Mouse (Mus musculus): ENCODE data around the gene Trim23. TPM values are rescaled to one million over a fixed set of nuclear protein-coding genes. Genes with fewer than 3 reads are reported as not detected.

Gene Trim23
- polyA plus RNA-seq, 1 experiment from 2014 or later: 35.0 TPM

GRCm38 (mm10) chr13:104228384-104229066 is 49.9 kb downstream of the Trim23 start, which contains the start of the genes Cenpk and Ppwd1:
TSS of gene Cenpk (plus strand) at chr13:104228611.
TSS of gene Ppwd1 (minus strand) at chr13:104228843.
- peak; percentile 100 for ATAC-seq
- Histone ChIP-seq H3K27ac (ENCODE audit: low read depth, low read length) (peak within 1 kb of the TSS; percentile 93), H3K9ac (ENCODE audit: low read depth, low read length) (peak within 1 kb of the TSS; percentile 89), H3K9me3 (ENCODE audit: control insufficient read depth, low read length) (no peaks in the 10 kb centered on the region), H3K4me2 (ENCODE audit: low read length) (peak within 1 kb of the TSS; percentile 76), H3K4me1 (ENCODE audit: control insufficient read depth, insufficient read depth, low read depth, low read length) (peaks cover 12% of the 10 kb centered on the region), H3K27me3 (replicated peaks; ENCODE audit: control insufficient read depth, insufficient read depth, low read length) (no peaks in the 10 kb centered on the region), H3K36me3 (ENCODE audit: control insufficient read depth, insufficient read depth, low read length) (no peaks in the 10 kb centered on the region), H3K4me3 (ENCODE audit: low read length) (peak within 1 kb of the TSS; percentile 63)
- 0% methylated on average over 55 of the region's 55 CpGs for WGBS

GRCm38 (mm10) chr13:104229181-104229580 is 50.6 kb downstream of the Trim23 start:
- peak overlapping the region; percentile 73 for H3K9ac ChIP-seq (ENCODE audit: low read depth, low read length)
- WGBS: 8% methylated on average over 15 of the region's 15 CpGs
- H3K4me3 ChIP-seq (ENCODE audit: low read length): peak overlapping the region; percentile 63
- peak overlapping the region; percentile 71 for H3K4me2 ChIP-seq (ENCODE audit: low read length)
- H3K27ac ChIP-seq (ENCODE audit: low read depth, low read length): no peak overlapping the region
- H3K36me3 ChIP-seq (ENCODE audit: control insufficient read depth, insufficient read depth, low read length): no peaks in the 10 kb centered on the region
- H3K4me1 ChIP-seq (ENCODE audit: control insufficient read depth, insufficient read depth, low read depth, low read length): peaks cover 12% of the 10 kb centered on the region
- no peaks in the 10 kb centered on the region for H3K9me3 ChIP-seq (ENCODE audit: control insufficient read depth, low read length)
- H3K27me3 ChIP-seq (replicated peaks; ENCODE audit: control insufficient read depth, insufficient read depth, low read length): no peaks in the 10 kb centered on the region
- ATAC-seq: peak; percentile 9

Other genes starting within 250 kb of the Trim23 start
- 66.4 and 68.3 TPM in 2 replicates for gene Nln, start 69.2 kb upstream of the Trim23 start, polyA plus RNA-seq (2015; fragmentation: Nextera tagmentation; extraction: Ambion mirVana)
- 32.5 and 34.0 TPM in 2 replicates for gene Sgtb, start 69.1 kb upstream of the Trim23 start, polyA plus RNA-seq (2015; fragmentation: Nextera tagmentation; extraction: Ambion mirVana)
- 55.0 and 55.3 TPM in 2 replicates for gene Trappc13, start 328 bp upstream of the Trim23 start, polyA plus RNA-seq (2015; fragmentation: Nextera tagmentation; extraction: Ambion mirVana)
- 11.8 and 13.7 TPM in 2 replicates for gene Cenpk, start 49.8 kb downstream of the Trim23 start, polyA plus RNA-seq (2015; fragmentation: Nextera tagmentation; extraction: Ambion mirVana)
- 6.8 and 7.6 TPM in 2 replicates for gene Ppwd1, start 50.0 kb downstream of the Trim23 start, polyA plus RNA-seq (2015; fragmentation: Nextera tagmentation; extraction: Ambion mirVana)
- 1.2 and 1.8 TPM in 2 replicates for gene Adamts6, start 109.0 kb downstream of the Trim23 start, polyA plus RNA-seq (2015; fragmentation: Nextera tagmentation; extraction: Ambion mirVana)

All from hindbrain, embryonic 16.5 days (tissue).